Mouse (Mus musculus): Measurements from ENCODE around the gene Exosc5.

Exosc5 gene

DNA sequence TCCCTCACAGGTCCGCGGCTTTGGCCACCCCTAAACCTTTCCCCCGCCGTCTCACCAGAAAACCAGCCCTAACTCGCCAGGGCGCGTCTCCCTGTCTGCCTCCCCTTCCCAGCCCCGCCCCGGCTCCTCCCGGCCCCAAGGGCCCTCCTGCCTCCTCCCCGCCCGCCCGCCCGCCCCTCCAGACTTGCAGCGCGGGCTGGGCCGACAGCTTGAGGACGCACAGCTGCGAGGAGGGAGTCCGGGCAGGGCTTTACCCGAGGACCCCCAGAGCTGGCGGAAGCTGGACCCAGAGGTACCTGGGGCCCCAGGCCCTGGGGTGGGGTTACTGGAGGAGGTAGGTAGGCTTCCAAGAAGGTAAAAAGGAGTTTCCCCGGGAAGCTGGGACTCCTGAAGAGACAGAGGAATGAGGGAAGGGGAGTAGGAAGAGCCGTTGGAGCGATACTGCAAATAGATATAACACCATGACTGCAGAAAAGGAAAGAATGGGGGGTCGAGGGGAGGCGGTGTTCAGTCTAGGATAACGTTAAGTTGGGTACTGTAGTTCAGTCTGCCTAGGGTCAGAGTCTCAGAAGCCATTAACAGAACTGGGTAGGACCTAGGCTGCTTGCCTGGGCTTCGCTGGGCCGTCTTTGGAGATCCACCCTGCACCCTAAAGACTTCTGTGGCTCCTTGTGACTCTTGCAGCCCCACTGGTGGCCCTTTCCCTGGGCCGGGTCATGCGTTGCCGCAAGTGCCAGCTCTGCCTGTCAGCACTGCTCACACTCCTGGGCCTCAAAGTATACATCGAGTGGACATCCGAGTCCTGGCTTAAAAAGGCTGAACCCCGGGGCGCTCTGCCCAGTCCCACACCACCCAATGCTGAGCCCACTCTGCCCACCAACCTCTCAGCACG is 31.3 kb upstream of the Exosc5 start:
- in situ Hi-C loops (cut with MboI; ENCODE audit: low pct_unique_long_range_greater_than_20kb in 1 of 2, low sequenced_read_pairs in 2 of 2, unreplicated experiment in 1 of 2) = no loop called here

DNA sequence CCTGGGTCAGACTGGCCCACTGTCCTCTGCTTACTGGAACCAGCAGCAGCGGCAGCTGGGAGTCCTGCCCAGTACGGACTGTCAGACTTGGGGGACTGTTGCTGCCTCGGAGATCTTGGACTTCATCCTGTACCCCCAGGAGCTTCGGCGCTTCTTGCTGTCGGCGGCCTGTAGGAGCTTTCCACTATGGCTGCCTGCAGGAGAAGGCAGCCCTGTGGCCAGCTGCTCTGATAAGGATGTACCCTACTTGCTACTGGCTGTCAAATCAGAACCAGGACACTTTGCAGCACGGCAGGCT is 30.7 kb upstream of the Exosc5 start:
- in situ Hi-C loops (cut with MboI; ENCODE audit: low pct_unique_long_range_greater_than_20kb in 1 of 2, low sequenced_read_pairs in 2 of 2, unreplicated experiment in 1 of 2) = no loop called here

DNA sequence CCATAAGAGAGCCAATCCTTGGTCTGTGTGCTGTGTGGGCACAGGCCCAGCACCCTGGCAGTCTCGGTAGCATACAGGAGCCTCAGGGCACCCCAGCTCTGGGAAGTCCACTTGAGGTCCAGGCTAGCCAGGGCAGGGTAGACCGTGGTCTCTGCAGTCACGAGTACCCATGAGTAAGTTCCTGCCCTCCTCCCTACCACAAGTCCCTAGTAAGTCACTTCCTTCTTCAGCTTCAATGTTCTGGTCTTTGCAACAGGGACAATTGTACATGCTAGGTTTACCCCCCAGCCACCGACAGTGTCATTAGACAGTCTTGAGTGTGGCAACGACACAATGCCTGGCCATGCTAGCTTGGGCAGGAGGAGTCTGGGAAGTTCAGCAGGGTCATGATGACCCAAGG is 26.3 kb upstream of the Exosc5 start:
- in situ Hi-C loops (cut with MboI; ENCODE audit: low pct_unique_long_range_greater_than_20kb in 1 of 2, low sequenced_read_pairs in 2 of 2, unreplicated experiment in 1 of 2) = no loop called here

DNA sequence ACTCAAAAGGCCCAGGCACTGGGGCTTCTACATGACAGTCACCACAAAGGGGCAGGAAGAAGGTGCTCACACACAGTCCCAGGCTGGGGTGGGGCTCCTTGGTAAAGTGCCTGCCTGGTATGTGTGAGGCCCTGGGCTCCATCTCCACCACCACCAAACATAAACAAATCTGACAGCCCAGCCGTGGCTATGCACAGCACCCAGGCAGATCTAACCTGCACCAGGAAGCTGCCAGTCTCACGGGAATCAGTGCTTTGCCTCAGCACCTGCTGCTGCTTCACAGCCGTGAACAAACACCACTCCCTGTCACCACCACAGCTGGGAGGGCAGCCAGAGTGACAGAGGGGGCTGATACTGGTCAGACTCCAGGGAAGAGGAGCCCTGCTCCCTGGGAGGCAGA is 22.6 kb upstream of the Exosc5 start:
- in situ Hi-C loops (cut with MboI; ENCODE audit: low pct_unique_long_range_greater_than_20kb in 1 of 2, low sequenced_read_pairs in 2 of 2, unreplicated experiment in 1 of 2) = no loop called here

DNA sequence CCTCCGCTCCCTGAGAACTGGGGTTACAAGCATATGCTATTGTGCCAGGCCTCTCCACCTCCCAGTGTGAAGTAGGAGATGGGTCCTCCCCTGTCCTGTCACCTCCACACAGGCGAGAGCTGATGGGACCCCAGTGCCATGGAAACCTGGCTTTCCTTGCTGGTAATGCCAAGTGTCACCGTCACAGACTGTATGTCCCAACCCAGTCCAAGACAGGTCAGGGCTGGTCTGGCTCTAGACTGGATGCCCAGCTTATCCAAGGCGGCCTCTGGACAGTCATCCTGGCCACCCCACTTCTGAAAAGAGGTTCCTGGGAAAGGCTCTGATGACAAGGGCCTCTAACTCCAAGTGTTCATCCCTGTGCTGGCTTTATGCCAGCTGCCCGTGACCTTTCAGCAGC is 21.9 kb upstream of the Exosc5 start:
- in situ Hi-C loops (cut with MboI; ENCODE audit: low pct_unique_long_range_greater_than_20kb in 1 of 2, low sequenced_read_pairs in 2 of 2, unreplicated experiment in 1 of 2) = no loop called here

DNA sequence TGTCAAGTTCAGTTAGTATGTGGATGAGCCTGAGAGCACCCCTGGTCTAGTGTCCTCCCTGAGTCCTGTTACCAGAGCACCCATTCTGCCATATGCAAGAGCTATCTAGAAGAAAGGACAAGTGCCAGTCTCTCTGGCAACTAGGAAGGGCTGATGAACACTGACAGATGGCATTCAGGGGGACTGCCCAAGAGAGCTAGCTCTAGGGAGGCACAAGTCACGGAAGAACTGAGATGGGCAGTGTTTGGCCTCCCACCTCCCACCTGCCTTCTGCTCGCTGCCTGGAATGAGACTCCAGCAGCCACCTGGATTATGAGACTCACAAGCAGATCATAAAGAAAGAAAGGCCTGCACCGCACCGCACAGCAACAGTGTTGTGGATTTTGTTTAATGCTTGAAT is 19.2 kb upstream of the Exosc5 start:
- in situ Hi-C loops (cut with MboI; ENCODE audit: low pct_unique_long_range_greater_than_20kb in 1 of 2, low sequenced_read_pairs in 2 of 2, unreplicated experiment in 1 of 2) = no loop called here

DNA sequence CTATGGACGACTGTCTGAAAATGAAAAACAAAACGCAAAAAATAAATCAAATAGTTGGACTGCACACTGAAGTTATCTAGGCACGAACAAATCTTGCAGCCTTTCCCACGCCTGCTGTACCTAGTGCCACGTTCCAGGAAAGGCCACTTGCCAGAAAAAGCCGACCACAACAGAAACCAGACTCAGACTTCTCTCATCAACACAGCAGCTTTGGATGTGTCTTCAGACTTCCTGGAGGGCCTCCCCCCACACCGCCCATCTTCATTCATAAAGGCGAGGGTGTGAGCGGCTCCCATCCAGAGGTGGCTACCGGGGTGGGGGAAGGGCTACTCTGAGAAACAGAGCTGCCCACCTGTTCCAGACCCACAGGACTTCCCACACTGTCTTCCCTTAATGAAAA is 14.8 kb upstream of the Exosc5 start:
- in situ Hi-C loops (cut with MboI; ENCODE audit: low pct_unique_long_range_greater_than_20kb in 1 of 2, low sequenced_read_pairs in 2 of 2, unreplicated experiment in 1 of 2) = no loop called here

DNA sequence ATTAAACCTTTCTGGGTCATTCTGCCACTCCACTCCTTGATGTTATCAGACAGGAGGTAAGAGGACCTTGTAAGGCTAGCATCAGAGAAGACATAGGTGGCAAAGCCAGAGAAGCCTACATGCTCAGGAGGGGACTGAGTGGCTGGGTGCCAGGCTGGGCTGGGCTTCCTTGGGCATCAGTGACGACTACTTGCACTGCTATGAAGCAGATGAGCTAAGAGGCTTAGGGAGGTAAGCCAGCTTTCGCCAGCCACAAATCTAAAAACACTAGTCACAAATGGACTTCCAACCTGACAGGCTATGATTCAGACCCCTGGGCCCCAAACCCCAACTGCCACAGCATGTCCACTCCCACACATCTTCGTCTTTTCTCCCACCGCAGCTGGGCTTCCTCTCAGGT is 14.3 kb upstream of the Exosc5 start:
- in situ Hi-C loops (cut with MboI; ENCODE audit: low pct_unique_long_range_greater_than_20kb in 1 of 2, low sequenced_read_pairs in 2 of 2, unreplicated experiment in 1 of 2) = no loop called here

DNA sequence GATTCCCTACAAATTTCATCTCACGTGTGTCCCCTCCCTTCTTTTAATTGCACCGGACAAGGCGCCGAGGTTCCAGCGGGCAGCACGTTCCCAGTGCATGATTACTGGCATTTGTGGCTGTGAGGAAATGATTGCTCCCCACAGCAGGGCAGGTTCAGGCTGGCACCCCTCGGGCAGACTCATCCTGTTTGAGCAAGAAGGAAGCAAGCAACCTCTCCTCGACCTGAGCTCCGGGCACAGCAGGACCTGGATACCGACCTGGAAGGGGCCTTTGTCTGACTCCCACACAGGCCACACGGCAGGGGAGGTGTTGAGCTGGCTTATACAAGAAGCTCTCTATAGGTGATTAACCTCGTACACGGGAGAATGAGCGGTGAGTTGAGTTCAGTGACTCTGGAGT is 13.9 kb upstream of the Exosc5 start:
- in situ Hi-C loops (cut with MboI; ENCODE audit: low pct_unique_long_range_greater_than_20kb in 1 of 2, low sequenced_read_pairs in 2 of 2, unreplicated experiment in 1 of 2) = no loop called here

DNA sequence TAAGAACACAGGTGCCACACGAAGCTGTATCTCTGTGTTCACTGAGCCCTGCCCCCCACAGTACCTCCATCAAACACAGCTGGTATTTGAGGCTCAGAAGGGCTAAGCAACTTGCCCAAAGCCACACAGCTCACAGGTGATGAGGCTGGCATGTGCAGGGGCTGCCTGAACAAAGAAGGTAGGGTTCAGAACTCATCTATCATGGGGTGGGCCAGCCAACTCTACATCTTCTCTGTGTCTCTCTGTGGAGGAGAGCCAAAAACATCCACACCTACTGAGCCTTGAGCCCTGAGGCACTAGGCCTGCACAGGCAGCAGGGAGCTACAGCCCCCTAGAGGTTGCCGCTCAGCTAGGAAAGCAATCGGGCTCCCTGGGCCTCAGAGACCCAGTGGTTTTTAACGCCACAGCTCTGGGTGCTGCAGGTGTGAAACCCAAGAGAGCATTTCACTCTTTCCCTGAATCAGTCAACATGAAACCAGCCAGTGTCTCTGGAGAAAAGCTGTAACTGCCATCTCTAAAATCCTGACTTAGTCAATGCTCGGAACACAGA is 11.3 kb upstream of the Exosc5 start:
- in situ Hi-C loops (cut with MboI; ENCODE audit: low pct_unique_long_range_greater_than_20kb in 1 of 2, low sequenced_read_pairs in 2 of 2, unreplicated experiment in 1 of 2) = no loop called here

DNA sequence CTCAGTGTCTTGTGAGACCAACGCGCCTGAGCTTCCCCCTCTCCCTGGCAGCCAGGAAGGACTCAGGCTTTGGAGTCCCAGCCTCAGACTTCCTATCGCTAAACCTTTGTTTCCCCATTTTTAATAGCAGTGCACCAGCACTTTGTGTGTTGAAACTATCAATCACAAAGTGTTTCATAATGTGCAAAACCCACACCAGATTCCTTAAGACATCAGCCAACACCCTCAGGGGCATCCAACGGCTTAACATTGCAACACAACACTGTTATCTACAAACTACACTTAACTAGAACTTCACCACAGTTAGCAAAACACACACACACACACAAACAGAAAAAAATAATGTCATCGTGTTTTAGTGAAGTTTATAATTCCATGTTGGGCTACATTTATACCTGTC is 9.1 kb upstream of the Exosc5 start:
- in situ Hi-C loops (cut with MboI; ENCODE audit: low pct_unique_long_range_greater_than_20kb in 1 of 2, low sequenced_read_pairs in 2 of 2, unreplicated experiment in 1 of 2) = no loop called here

DNA sequence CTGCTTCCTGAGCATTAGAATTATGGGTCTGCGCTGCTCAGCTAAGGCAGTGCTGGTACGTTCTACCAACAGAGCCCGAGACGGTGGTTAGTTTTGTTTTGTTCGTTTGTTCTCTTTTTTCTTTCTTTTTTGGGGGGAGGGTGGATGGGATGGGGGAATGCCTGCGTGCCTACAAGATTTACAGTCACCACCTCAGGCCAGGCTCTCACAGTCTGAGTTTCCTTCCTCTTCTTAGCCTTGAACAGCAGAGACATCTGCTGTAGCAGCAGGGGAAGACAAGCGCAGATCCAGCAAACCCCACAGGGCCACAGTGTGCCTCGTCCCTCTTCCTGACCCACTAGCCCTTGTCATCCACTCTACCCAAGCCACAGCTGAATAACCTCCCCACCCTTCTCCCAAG is 7.7 kb upstream of the Exosc5 start:
- in situ Hi-C loops (cut with MboI; ENCODE audit: low pct_unique_long_range_greater_than_20kb in 1 of 2, low sequenced_read_pairs in 2 of 2, unreplicated experiment in 1 of 2) = no loop called here

DNA sequence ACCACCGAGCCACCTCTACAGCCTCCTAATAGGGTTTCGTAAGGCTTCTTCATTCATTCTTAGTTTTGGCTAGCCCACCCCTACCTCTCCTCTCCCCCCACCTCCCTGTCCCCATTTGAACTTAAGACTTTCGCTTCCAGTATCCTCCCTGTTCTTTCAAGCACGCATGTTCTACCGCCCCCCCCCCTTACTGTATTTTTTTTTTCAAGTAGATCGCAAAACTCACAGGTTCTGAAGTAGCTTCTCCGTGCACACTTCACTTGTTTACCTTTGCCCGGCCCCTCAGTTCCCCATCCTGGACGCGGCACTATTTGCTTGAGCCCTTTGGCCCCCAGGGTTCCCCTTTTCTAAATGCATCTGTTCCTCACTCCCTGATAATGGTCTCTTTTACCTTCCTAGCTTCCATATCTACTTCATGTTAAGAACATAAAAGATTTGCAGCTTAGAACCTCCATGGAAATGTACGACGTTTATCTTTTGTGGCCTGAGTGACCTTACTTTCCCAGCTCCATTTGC is 6.7 kb upstream of the Exosc5 start:
- in situ Hi-C loops (cut with MboI; ENCODE audit: low pct_unique_long_range_greater_than_20kb in 1 of 2, low sequenced_read_pairs in 2 of 2, unreplicated experiment in 1 of 2) = no loop called here

DNA sequence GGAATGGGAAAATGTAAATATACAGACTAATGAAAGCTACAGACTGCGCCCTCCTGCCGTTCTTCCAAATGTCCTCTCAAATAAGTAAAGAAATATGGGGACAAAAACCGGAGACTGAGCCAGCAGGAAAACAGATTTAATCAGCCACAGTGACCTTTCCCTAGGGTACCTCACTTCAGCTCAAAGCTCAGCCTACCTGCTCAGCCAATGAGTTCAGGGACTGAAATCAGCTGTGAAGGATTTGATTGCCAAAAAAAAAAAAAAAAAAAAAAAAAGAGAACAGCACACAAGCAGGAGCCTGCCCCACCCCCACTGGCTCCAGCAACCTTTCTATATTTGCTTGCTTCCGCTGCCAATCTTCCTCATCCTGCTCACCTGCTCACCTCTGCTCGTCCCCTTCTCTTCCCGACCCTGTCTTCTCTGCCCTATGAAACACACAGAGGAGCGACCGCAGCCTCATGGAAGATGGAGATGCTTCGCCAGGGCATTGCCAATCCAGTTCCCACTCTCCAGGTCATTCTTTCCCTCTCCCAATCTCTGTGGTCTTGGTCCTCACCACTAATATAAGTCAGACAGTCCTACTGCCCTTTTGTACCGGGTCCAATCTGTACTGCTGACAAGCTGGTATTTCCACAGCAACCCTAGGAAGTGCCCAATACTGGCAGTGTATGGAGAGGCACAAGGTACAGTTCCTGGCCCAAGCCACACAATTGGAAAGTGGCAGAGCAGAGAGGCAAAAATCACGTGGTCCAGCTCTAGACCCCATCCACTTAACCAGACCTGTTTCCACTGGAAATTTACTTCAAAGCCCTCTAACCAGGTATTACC is 3.1 kb upstream of the Exosc5 start:
- in situ Hi-C loops (cut with MboI; ENCODE audit: low pct_unique_long_range_greater_than_20kb in 1 of 2, low sequenced_read_pairs in 2 of 2, unreplicated experiment in 1 of 2) = no loop called here

DNA sequence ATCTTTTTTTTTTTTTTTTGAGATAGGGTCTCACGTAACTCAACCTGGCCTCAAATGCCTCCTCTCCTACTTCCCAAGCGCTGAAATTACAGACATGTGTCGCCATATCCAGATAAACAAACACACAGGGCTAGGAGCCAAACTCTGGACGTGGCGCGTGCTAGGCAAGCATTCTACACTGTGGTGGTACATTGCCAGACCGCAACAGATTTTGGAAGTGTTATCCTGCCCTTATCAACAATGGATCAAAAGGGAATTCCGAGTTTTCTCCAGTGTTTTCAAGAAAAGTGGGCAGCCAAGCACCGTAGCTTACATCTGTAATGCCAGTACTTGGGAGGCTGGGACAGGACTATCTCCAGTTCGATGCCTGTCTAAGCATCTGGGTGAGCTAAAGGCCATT is 1.2 kb upstream of the Exosc5 start:
- in situ Hi-C loops (cut with MboI; ENCODE audit: low pct_unique_long_range_greater_than_20kb in 1 of 2, low sequenced_read_pairs in 2 of 2, unreplicated experiment in 1 of 2) = no loop called here

DNA sequence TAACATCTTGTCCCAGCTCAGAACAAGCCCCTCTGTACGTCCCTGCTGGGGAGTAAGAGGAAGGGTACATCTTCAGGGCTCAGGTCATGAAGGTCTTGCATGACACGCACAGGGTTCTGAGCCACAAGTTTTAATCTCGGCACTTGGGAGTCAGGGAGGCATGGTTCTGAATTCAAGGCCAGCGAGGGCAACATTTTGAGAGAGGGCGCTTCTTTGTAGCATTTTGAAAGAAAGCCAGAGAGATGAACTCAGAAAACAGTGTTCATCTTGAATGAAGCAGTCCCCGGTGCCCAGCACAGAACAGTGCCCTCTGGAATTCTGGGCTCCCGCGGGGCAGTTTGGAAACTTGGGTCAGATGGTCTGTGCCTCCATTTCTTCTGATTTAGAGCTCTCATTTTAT is 7.4 kb downstream of the Exosc5 start:
- in situ Hi-C loops (cut with MboI; ENCODE audit: low pct_unique_long_range_greater_than_20kb in 1 of 2, low sequenced_read_pairs in 2 of 2, unreplicated experiment in 1 of 2) = no loop called here

DNA sequence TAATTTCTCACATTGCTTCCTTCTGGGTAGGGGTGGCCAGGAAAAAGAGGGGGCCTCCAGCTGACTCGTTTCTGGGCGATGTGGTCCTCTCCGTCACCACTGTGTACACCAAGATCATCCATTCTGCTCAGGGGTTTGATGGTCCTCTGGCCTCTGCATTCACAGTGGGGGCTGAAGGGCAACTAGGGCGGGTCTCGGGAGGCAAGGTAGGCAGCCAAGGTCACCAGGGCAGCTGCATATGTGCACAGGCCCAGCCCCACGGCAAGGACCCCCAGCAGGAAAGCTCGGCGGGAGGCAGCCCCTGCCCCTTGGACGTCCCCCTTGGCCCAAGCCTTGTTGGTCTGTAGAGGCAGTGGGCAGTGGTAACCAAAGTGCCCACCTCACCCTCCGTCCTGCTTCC is 10.2 kb downstream of the Exosc5 start:
- in situ Hi-C loops (cut with MboI; ENCODE audit: low pct_unique_long_range_greater_than_20kb in 1 of 2, low sequenced_read_pairs in 2 of 2, unreplicated experiment in 1 of 2) = no loop called here

DNA sequence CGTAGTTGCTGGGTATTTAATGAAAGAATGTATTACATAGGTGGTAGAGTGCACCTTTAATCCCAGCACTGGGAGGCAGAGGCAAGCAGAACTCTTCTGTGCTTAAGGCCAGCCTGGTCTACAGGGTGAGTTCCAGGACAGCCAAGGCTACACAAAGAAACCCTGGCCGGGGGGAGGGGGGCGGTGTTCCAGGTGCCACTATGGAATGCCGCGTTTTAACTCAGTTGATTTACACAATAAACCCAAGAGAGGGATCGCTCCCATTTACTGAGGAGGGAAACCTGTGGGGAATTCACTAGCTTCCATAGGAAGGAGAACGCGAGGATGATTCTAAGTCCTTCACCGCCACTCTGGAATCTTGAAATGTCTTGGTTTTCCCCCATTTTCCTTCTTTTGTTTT is 10.7 kb downstream of the Exosc5 start:
- in situ Hi-C loops (cut with MboI; ENCODE audit: low pct_unique_long_range_greater_than_20kb in 1 of 2, low sequenced_read_pairs in 2 of 2, unreplicated experiment in 1 of 2) = no loop called here

DNA sequence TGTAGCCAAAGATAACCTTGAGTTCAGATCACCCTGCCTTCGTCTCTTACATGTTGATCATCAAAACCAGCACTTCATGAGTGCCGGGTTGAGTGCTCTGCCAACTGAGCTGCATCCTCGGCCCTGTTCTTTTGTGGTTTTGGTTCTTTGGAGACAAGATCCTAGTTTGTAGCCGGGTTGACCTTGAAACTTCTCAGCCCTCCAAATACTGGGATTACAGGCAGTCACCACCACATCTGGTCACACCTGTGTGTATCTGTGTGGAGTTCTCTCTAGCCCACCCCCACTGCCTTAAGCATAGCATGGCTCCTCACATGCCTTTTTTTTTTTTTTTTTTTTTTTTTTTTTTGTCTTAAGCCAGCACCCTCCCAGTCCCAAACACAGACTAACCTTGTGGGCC is 11.1 kb downstream of the Exosc5 start:
- in situ Hi-C loops (cut with MboI; ENCODE audit: low pct_unique_long_range_greater_than_20kb in 1 of 2, low sequenced_read_pairs in 2 of 2, unreplicated experiment in 1 of 2) = no loop called here

DNA sequence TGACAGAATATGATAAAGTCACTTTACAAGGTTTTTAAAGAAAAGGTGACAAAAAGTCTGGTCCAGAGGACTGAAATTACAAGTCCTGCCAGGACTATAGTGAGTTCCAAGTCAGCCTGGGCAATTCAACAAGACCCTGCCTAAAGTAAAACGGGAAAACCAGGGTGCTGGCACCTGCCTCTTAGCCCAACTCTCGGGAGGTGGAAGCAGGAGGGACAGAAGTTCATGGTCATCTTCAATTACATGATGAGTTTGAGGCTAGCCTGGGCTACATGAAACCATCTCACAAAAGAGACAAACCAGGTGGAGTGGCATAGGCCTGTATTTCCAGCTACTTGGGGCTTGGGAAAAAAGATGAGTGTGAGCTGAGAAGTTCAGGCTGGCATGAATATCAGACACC is 12.7 kb downstream of the Exosc5 start:
- in situ Hi-C loops (cut with MboI; ENCODE audit: low pct_unique_long_range_greater_than_20kb in 1 of 2, low sequenced_read_pairs in 2 of 2, unreplicated experiment in 1 of 2) = no loop called here
